Mouse (Mus musculus): ENCODE results near the gene Bfsp2.

Gene Bfsp2

DNA sequence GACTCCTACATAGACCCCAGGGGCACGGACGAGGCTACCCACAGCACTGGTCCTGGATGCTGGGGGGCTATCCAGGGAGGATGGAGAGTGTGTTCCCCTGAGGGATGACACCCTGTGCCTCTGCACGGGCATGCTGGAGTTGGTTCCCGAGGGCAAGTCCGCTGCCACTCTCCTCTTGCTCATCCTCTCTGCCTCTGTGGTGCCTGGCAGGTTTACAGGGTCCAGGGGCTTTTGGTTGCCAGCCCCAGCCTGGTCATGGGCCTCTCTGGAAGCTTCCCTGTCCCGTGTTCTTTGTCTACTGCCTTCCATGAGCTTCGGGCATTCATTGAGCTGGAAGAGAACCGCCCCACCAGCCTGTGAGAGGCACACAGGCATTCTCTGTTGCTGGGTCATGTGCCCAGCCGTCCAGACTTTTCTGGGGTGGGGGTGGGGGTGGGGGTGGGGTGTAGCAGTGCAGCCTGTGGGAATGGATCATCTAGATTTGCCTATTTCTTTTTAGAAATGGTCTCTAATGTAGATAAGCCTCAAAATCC, at the start of gene Bfsp2:
Bfsp2 (minus strand) TSS at position 377 of the 533 bp plus-strand sequence.
- peak; percentile 57 for DNase-seq

GRCm38 (mm10) chr9:103525041-103525537, 44.9 kb upstream of the Bfsp2 start:
- DNase-seq, result peak; percentile 71

GRCm38 (mm10) chr9:103524600-103524999, 44.4 kb upstream of the Bfsp2 start:
- DNase-seq, result no peak

GRCm38 (mm10) chr9:103523742-103524403, 43.7 kb upstream of the Bfsp2 start:
- DNase-seq, result peak; percentile 49

GRCm38 (mm10) chr9:103523008-103523407, 42.8 kb upstream of the Bfsp2 start:
- DNase-seq, result no peak

DNA sequence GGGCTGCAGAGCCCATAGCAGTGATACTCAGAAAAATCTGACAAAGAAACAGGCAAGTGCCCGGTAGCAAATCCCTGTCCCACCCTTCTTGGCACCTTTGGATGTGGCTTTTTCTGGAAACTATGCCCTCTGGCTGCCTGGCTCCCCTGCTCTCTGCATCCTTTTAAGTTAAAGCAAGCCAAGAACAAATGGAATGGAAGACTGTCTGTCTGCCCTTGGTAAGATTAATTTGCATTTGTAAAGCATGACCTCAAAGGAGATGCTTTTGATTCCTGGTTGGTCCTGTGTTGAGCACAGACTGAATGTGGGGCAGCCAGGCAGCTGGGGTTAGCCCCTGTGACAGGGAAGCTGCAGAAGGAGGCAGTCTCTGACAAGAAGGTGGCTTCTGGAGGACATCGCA, 33.7 kb upstream of the Bfsp2 start:
- DNase-seq, result no peak

DNA sequence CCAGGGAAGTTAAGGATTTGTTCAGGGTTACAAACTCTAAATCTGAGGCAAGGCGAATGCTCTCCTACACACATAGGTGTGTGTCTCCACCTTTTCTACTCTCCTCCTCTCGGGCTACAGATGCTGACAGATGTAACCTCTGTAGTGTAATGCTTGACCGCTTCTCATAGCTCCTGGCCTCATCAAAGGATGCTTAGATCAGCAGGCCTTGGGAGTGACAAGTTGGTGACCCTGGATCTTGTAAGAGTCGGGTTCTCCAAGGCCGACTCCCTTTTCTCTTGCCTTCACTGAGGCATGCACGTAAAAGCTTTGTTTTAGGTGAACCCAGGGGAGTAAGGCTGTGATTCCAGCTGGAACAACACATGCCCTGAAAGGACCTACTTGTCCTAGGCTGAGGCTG, 32.0 kb upstream of the Bfsp2 start:
- no peak for DNase-seq

GRCm38 (mm10) chr9:103506968-103507584, 26.9 kb upstream of the Bfsp2 start:
- DNase-seq, result no peak

GRCm38 (mm10) chr9:103505067-103505466, 24.8 kb upstream of the Bfsp2 start:
- no peak for DNase-seq

- DNase-seq, result peak; percentile 35
Measured at GRCm38 (mm10) chr9:103504646-103505045, 24.4 kb upstream of the Bfsp2 start.

DNA sequence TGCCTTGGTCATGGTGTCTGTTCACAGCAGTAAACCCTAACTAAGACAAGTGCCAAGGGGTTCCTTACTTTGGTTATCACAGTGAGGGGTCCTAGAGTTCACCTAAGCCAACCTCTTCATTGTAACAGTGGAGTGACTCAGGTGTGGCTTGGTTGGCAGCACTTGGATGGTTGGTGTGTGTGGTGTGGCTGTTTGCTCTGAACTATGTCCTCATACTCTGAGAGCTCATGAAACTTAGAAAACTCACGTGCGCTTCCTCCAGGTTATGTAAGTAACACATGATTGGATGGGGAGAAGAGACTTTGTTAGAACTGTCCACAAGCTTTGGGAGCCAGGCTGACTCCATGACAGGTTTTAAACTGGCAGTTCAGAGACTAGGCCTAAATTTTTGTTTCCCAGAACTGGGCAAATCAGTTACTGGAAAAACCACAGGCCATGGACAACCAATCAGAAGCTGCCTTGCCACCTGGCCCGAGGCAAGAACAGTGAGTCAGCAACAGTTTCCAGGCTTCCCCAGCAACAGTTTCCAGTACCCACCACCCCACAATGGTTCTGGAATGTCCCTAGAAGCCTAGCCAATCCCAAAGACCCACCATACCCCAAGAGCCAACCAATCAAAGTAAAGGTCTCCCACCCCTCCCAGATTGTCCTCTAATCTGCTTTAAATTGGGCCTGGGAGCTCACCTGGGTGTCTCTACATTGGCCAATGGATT, 23.5 kb upstream of the Bfsp2 start:
- no peak for DNase-seq

DNA sequence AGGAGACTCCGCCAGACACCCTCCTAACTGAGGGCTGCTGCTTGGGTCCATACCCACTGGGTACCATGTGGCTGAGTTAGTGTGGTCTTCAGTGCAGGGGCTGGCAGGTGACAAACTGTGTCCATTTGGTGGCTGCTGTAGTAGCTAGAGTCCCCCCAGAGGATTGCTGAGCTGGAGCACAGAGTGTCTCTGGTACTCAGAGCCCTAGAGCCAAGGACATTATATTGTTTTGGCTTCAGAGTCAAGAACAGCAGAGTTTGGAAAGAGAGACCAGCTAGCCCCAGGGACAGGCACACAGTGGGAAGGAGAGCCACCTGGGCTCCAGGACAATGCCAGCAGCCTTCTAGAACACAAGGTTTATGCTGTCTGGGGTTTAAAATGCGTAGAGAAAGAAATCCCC, 22.4 kb upstream of the Bfsp2 start:
- no peak for DNase-seq

DNA sequence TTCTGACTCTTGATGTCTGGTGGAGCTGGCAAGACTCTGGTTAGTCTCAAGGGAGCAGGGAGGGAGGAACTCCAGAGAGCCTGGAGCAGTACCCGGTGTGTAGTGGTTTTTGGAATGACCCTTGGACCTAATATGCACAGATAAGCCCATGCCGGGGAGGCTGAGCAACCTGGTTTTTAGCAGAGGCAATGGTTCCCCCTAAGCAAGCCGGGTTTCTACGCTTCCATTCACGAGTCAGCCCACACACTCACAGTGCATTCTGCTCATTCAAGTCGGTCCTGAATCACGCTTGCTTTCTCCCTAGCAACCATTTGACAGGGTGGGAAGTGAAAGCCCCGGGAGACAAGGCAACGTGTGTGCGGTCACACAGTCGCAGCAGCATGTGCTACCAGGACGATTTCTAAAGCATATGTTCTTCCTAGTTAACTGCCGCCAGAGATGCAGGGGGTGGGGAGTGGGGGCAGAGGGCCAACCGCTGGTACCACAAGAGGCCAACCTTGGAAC, 21.7 kb upstream of the Bfsp2 start:
- DNase-seq, result peak; percentile 72

DNA sequence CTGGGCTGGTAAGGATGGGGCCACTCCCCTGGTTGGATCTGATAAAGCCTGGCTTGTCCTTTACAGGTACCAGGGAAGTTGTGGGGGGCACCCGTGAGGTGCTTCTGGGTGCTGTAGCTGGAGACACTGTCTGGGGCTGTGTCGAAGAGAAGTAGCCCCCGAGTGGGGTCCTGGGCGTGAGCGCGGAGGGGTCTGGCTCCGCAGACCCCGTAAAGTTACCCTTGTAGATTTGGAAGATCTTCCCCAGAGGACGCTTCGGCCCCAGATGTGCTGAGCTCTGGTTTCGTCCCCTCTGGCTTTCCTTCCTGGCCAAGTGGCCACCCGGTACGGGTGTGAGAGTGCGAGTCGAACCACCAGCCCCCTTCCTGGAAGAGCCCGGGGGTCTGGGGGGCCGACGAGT, 19.1 kb upstream of the Bfsp2 start:
- DNase-seq, result no peak

DNA sequence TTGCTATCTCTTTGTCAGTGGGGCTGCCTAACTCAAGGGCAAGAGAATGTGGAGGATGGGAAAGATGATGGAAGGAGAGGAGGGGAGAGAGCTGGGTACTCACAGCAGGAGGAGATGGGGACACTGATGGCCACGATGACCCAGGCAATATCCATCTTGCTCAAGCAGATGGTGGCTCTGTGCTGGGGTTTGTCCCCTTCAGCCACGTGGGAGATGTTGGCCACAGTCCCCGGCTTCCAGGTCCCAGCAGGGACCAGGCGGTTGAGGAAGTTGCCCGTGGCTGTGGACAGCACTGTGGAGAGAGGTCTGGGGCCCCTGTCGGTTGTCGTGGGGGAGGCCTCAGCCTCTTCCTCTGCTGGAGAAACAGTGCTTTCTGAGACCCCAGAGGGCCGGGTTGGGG, 18.5 kb upstream of the Bfsp2 start:
- DNase-seq, result no peak

DNA sequence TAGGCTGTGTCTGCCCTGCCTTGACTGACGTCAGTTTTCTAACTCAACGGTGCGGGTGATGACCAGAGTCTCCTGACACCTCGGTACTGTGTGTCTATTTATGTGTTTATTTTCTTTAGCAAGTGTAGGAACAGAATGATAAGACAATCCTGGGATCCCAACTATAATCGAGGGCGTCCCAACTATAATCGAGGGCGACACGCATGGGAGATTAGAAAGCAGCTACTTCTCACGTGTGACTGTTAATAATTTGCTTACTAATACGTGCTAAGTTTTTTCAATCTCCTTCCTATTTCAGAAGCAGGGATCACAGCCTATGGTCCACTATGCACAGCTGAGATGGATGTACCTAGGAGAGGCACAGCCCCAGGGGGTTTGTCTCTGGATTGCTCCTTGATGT, 15.2 kb upstream of the Bfsp2 start:
- no peak for DNase-seq

DNA sequence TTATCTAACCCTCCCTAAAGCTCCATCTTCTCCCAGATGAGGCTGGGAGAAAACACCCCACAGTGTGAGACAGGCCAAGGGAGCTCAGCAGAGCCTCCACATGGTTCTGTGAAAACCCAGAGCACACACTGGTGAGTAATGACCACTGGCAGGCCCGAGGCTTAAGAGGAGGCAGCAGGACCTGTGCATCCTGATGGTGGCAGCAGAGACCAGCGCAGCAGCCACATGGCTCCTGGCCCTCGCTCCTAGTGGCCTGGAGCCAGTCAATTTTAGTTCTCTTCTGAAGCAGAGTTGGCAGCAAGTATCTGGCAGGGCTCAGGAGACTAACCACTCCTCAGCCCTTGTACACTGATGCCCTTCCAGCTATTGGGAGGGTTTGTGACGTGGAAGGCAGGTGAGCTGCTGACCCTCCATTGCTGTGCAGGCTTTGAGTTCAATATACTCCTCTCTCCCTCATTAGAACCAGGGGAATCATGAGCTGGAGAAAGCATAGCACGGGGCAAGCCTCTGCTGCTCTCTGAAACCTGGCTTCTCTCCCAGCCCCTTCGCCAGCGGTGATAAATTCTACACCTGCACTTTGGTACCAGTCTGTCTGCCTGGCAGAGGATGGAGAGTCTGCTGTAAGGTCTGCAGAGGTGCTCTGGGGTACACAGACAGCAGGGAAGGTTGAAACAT, 14.3 kb upstream of the Bfsp2 start:
- DNase-seq, result peak; percentile 79

DNA sequence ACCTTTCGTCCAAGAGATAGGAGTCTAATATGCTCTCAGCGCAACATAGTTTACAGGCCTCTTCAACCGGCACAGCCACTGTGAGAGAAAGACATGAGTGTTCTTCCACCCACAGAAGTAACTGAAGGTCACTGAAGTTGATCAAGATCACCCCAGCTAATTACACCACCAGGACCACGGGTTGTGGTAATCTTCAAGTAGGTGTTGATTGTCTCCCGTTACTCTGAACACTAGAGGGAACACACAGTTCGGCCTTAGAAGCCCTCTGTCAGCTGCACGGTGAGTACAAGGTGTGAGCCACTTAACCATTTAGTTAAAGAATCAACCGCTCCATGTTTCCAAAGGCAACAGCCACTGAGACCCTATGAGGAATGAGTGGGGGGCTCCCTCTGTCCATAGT, 11.8 kb upstream of the Bfsp2 start:
- no peak for DNase-seq

GRCm38 (mm10) chr9:103490439-103490838, 10.2 kb upstream of the Bfsp2 start:
- DNase-seq, result peak; percentile 79

DNA sequence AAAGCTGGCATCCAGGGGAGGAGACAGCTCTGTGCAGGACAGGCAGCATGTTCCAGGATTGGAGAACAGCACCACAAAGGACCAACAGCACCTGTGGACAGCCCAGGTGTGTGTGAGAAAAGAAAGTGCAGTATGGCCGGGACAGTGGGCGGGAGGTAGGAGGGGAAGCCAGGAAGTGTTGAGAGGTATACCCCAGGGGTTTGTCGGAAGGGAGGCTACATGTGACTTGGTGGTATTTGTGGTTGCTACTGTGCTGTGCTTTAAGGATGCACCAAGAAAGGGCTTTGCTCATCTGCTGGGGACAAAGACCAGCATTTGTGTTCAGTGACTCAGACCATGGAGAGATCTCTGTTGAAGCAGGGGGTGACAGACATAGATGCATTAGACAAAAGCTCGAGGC, 9.7 kb upstream of the Bfsp2 start:
- DNase-seq, result no peak

- no peak for DNase-seq
Measured at GRCm38 (mm10) chr9:103489096-103489495, 8.9 kb upstream of the Bfsp2 start.

- DNase-seq, result no peak
Measured at GRCm38 (mm10) chr9:103486262-103486661, 6.0 kb upstream of the Bfsp2 start.

DNA sequence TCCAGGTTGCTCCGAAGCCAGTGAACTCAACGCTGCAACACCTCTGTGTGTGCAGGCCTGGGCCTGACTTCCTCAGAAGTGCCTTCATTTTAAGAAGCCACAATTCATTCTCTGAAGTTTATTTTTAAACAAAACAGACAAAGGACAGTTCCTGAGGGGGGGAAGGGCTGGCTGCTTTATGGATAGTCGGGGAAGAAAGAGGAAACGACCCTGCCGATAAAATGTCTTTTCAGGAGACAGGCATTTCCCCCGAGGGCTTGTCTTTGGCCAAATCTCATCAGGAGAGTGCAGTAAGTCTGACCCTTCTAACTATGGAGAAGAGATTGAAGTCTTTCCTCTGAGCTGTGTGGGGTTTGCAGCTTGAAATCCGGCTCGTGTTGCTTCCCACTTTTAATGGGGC, 5.4 kb upstream of the Bfsp2 start:
- no peak for DNase-seq
